Mouse (Mus musculus) kidney, postnatal 0 days (tissue): ENCODE results near the gene Prss36. TPM values are rescaled to one million over a fixed set of nuclear protein-coding genes. Genes with fewer than 3 reads are reported as not detected.
A peak's percentile ranks its signal among the peaks of the same experiment; 100 is the strongest.

Source experiments
- ATAC-seq: fragments of 200-750 bp; cut with Nextera tagmentation; replicated peaks from 2 replicates; pipeline ENCODE4 v1.8.0; 2017; ENCODE audit warnings: low read depth, moderate number of reproducible peaks, moderate TSS enrichment, moderate library complexity; ENCODE audit not compliant: low FRiP score
- DNase-seq: peaks from one replicate; pipeline ENCODE4 v3.0.0-alpha.2; 2016; ENCODE audit warnings: low spot score
- H3K27ac ChIP-seq: fragments of 300-500 bp; sonication (generic); 2 replicates; pipeline ENCODE4 v1.5.1; 2014; ENCODE audit warnings: mild to moderate bottlenecking
- H3K27me3 ChIP-seq: fragments of 300-500 bp; sonication (generic); 2 replicates; pipeline ENCODE4 v1.6.1; 2014; ENCODE audit warnings: low read length, mixed read lengths; ENCODE audit not compliant: insufficient read depth
- H3K36me3 ChIP-seq: fragments of 300-500 bp; sonication (generic); 2 replicates; pipeline ENCODE4 v1.6.1; 2014; ENCODE audit warnings: low read length, mixed read lengths; ENCODE audit not compliant: insufficient read depth
- H3K4me1 ChIP-seq: fragments of 300-500 bp; sonication (generic); replicated peaks from 2 replicates; pipeline ENCODE4 v1.6.1; 2014; ENCODE audit warnings: antibody characterized with exemption, low read length, mixed read lengths; ENCODE audit not compliant: insufficient read depth
- H3K4me2 ChIP-seq: fragments of 300-500 bp; sonication (generic); 2 replicates; pipeline ENCODE4 v1.6.1; 2014; ENCODE audit warnings: mild to moderate bottlenecking, low read length, moderate library complexity, mixed read lengths
- H3K4me3 ChIP-seq: fragments of 300-500 bp; sonication (generic); replicated peaks from 2 replicates; pipeline ENCODE4 v1.5.1; 2014; ENCODE audit warnings: low read depth, low read length
- H3K9ac ChIP-seq: fragments of 300-500 bp; sonication (generic); 2 replicates; pipeline ENCODE4 v1.6.1; 2014; ENCODE audit warnings: low read depth, low read length
- H3K9me3 ChIP-seq: fragments of 300-500 bp; sonication (generic); replicated peaks from 2 replicates; pipeline ENCODE4 v1.6.1; 2016; ENCODE audit warnings: low read length, inconsistent platforms, mixed read lengths
- CTCF ChIP-seq: IDR thresholded peaks from 2 replicates; pipeline ENCODE4 v1.5.1; 2016; ENCODE audit warnings: antibody characterized with exemption, low read depth, mild to moderate bottlenecking, moderate library complexity
- WGBS: fragments of 180-500 bp; shearing (Covaris S2); extraction: QIAGEN DNeasy Blood & Tissue Kit; methylation state at CpG from one replicate; pipeline ENCODE4 v1.1.7; 2014; 5-methylcytosine and 5-hydroxymethylcytosine counted together
- polyA plus RNA-seq: library from polyadenylated mRNA; unstranded; fragments of >200 nt; fragmentation: Nextera tagmentation; extraction: Ambion mirVana; gene quantifications from 2 replicates; pipeline ENCODE4 v1.2.1, GENCODE M21; 2015

Gene Prss36
- polyA plus RNA-seq, result 11.7 and 13.0 TPM in 2 replicates

- H3K9ac ChIP-seq, result no peak within 1 kb of the TSS
- TF ChIP-seq CTCF, result no peak
- H3K36me3 ChIP-seq, result no peaks in the 10 kb centered on the region
- no peak for DNase-seq
- no peak within 1 kb of the TSS for H3K4me3 ChIP-seq
- 75% methylated on average over 6 of the region's 6 CpGs for WGBS
- no peaks in the 10 kb centered on the region for H3K27me3 ChIP-seq
- ATAC-seq, result no peak
- no peak within 1 kb of the TSS for H3K4me2 ChIP-seq
- H3K9me3 ChIP-seq, result no peaks in the 10 kb centered on the region
- no peak within 1 kb of the TSS for H3K27ac ChIP-seq
- H3K4me1 ChIP-seq, result no peaks in the 10 kb centered on the region
These were observed at the start of gene Prss36 for GRCm38 (mm10) chr7:127946470-127947023. Gene Prss36 (minus strand): TSS chr7:127946725.

GRCm38 (mm10) chr7:127993341-127993977, 46.9 kb upstream of the Prss36 start, which contains the start of gene Pycard:
Gene Pycard (minus strand): TSS chr7:127993867.
- Histone ChIP-seq H3K27me3 (no peaks in the 10 kb centered on the region), H3K9ac (peak within 1 kb of the TSS; percentile 54), H3K27ac (peak within 1 kb of the TSS; percentile 74), H3K4me2 (peak within 1 kb of the TSS; percentile 67), H3K4me3 (peak within 1 kb of the TSS; percentile 28), H3K4me1 (0 out of 2 replicates have a peak, but pooled peaks cover 8% of the 10 kb centered on the region), H3K36me3 (no peaks in the 10 kb centered on the region), H3K9me3 (no peaks in the 10 kb centered on the region)
- TF ChIP-seq CTCF, result no peak
- DNase-seq (peak; percentile 72), ATAC-seq (peak; percentile 55)
- 4% methylated on average over 18 of the region's 18 CpGs for WGBS

GRCm38 (mm10) chr7:127992488-127993340, 46.2 kb upstream of the Prss36 start:
- H3K27ac ChIP-seq, result peak overlapping the region; percentile 74
- H3K9me3 ChIP-seq, result no peaks in the 10 kb centered on the region
- no peak for TF ChIP-seq CTCF
- 0 out of 2 replicates have a peak overlapping the region, but pooled peaks have one; percentile 54 for H3K9ac ChIP-seq
- H3K4me3 ChIP-seq, result peak overlapping the region; percentile 28
- no peaks in the 10 kb centered on the region for H3K36me3 ChIP-seq
- ATAC-seq (peak; percentile 44), DNase-seq (no peak)
- H3K27me3 ChIP-seq, result no peaks in the 10 kb centered on the region
- H3K4me2 ChIP-seq, result peak overlapping the region; percentile 67
- 0 out of 2 replicates have a peak, but pooled peaks cover 8% of the 10 kb centered on the region for H3K4me1 ChIP-seq
- 27% methylated on average over 5 of the region's 5 CpGs for WGBS

- Histone ChIP-seq H3K27ac (peak overlapping the region; percentile 42; the same call in 1 of the 2 replicates), H3K4me2 (peak overlapping the region; percentile 67; the same call in 1 of the 2 replicates), H3K9me3 (no peaks in the 10 kb centered on the region), H3K27me3 (no peaks in the 10 kb centered on the region), H3K36me3 (0 out of 2 replicates have a peak, but pooled peaks cover 4% of the 10 kb centered on the region), H3K4me3 (no peak overlapping the region), H3K4me1 (0 out of 2 replicates have a peak, but pooled peaks cover 8% of the 10 kb centered on the region), H3K9ac (no peak overlapping the region)
- TF ChIP-seq CTCF, result peak; percentile 84
- ATAC-seq (no peak), DNase-seq (peak; percentile 79)
- WGBS, result 46% methylated on average over 6 of the region's 6 CpGs
These were observed 45.3 kb upstream of the Prss36 start for GRCm38 (mm10) chr7:127991643-127992487.

- no peak for DNase-seq
- no peak for ATAC-seq
- H3K4me1 ChIP-seq, result 0 out of 2 replicates have a peak, but pooled peaks cover 8% of the 10 kb centered on the region
- no peak overlapping the region for H3K4me3 ChIP-seq
- WGBS, result 86% methylated on average over 1 of the region's 1 CpGs
- no peak overlapping the region for H3K9ac ChIP-seq
- TF ChIP-seq CTCF, result no peak
- no peaks in the 10 kb centered on the region for H3K27me3 ChIP-seq
- H3K9me3 ChIP-seq, result no peaks in the 10 kb centered on the region
- peaks cover 29% of the 10 kb centered on the region; the same call in 1 of the 2 replicates for H3K36me3 ChIP-seq
- no peak overlapping the region for H3K4me2 ChIP-seq
- no peak overlapping the region for H3K27ac ChIP-seq
These were observed 42.4 kb upstream of the Prss36 start for GRCm38 (mm10) chr7:127988904-127989303.
